Mouse (Mus musculus) heart, embryonic 14.5 days (tissue): ENCODE measurements at regions not wholly inside any gene's neighbourhood (a gene's known extent, or its start where the extent isn't known, plus 50 kb on each side); places are given as distances from the start of the nearest gene placed in this dataset.

ENCODE experiments used
- ATAC-seq: fragments of 200-750 bp; cut with Nextera tagmentation; 2 replicates; pipeline ENCODE4 v1.8.0; 2017; ENCODE audit warnings: low read depth, moderate TSS enrichment; ENCODE audit not compliant: insufficient number of reproducible peaks, insufficient read depth, low FRiP score
- H3K27ac ChIP-seq, 2 experiments: fragments of 200-500 bp in 1 of 2; fragments of 300-500 bp in 1 of 2; sonication (generic) in 1 of 2; replicated peaks in 1 of 2; 2 replicates each; pipeline ENCODE4 v1.5.1; 2012 to 2014; ENCODE audit warnings: low read depth in 2 of 2, low read length in 2 of 2, control low read depth in 1 of 2, mild to moderate bottlenecking in 1 of 2, mixed read lengths in 1 of 2; ENCODE audit not compliant: control insufficient read depth in 1 of 2, insufficient read depth in 1 of 2
- H3K27me3 ChIP-seq: fragments of 300-500 bp; sonication (generic); 2 replicates; pipeline ENCODE4 v1.6.1; 2014; ENCODE audit warnings: mild to moderate bottlenecking, low read length, control low read depth; ENCODE audit not compliant: control insufficient read depth, insufficient read depth
- H3K36me3 ChIP-seq: fragments of 300-500 bp; sonication (generic); 2 replicates; pipeline ENCODE4 v1.6.1; 2014; ENCODE audit warnings: mild to moderate bottlenecking, control low read depth, low read length, mixed read lengths; ENCODE audit not compliant: control insufficient read depth, insufficient read depth
- H3K4me1 ChIP-seq, 2 experiments: fragments of 200-500 bp in 1 of 2; fragments of 300-500 bp in 1 of 2; sonication (generic) in 1 of 2; 2 replicates each; pipeline ENCODE4 v1.6.1; 2012 to 2014; ENCODE audit warnings: low read length in 2 of 2, control low read depth in 1 of 2, mixed read lengths in 1 of 2; ENCODE audit not compliant: control insufficient read depth in 2 of 2, insufficient read depth in 2 of 2
- H3K4me2 ChIP-seq: fragments of 300-500 bp; sonication (generic); 2 replicates; pipeline ENCODE4 v1.6.1; 2014; ENCODE audit warnings: mild to moderate bottlenecking, low read length
- H3K4me3 ChIP-seq, 2 experiments: fragments of 200-500 bp in 1 of 2; fragments of 300-500 bp in 1 of 2; sonication (generic) in 1 of 2; 2 replicates each; pipeline ENCODE4 v1.5.1; 2012 to 2014; ENCODE audit warnings: low read length in 2 of 2, mild to moderate bottlenecking in 2 of 2, control low read depth in 1 of 2, low read depth in 1 of 2, moderate library complexity in 1 of 2; ENCODE audit not compliant: control insufficient read depth in 1 of 2, insufficient read depth in 1 of 2
- H3K9ac ChIP-seq: fragments of 300-500 bp; sonication (generic); 2 replicates; pipeline ENCODE4 v1.6.1; 2014; ENCODE audit warnings: mild to moderate bottlenecking, low read length
- H3K9me3 ChIP-seq: fragments of 300-500 bp; sonication (generic); 2 replicates; pipeline ENCODE4 v1.6.1; 2016; ENCODE audit warnings: low read length, control low read depth; ENCODE audit not compliant: control insufficient read depth
- WGBS: fragments of 180-500 bp; shearing (Covaris S2); extraction: QIAGEN DNeasy Blood & Tissue Kit; methylation state at CpG from one replicate; pipeline ENCODE4 v1.1.7; 2014; 5-methylcytosine and 5-hydroxymethylcytosine counted together

- no peak for ATAC-seq
- H3K4me3 ChIP-seq: no peak overlapping the region
- H3K9ac ChIP-seq: no peak overlapping the region
- H3K36me3 ChIP-seq: no peaks in the 10 kb centered on the region
- H3K27ac ChIP-seq: no peak overlapping the region
- no peaks in the 10 kb centered on the region for H3K27me3 ChIP-seq
- H3K9me3 ChIP-seq: no peaks in the 10 kb centered on the region
- H3K4me2 ChIP-seq: no peak overlapping the region
- peaks cover 7% of the 10 kb centered on the region in 2 experiments; a peak in 3 of 4 replicates for H3K4me1 ChIP-seq
- 79% methylated on average over 10 of the region's 10 CpGs for WGBS
Measured at GRCm38 (mm10) chr2:75607958-75608357, 51.1 kb upstream of the Hnrnpa3 start.

DNA sequence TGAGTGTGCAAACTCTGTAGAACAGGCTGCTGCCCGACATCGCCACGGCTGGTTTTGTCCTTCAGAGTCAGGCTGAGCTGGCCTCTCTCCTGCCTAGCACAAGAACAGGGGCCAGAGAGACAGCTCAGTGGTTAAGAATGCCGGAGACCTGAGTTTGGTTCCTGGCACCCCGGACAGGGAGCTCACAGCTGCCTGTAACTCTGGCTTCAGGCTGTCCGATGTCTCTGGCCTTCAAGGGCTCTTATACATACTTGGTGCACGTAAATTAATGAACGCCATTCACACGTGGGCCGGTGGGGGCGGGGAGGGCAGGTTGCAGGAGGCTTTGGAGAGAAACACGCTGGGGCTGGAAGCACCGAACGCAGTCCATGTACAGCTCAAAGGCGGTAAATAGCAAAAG is 50.6 kb upstream of the Hnrnpa3 start:
- no peak overlapping the region for H3K4me3 ChIP-seq
- WGBS: 48% methylated on average over 15 of the region's 15 CpGs
- no peaks in the 10 kb centered on the region for H3K36me3 ChIP-seq
- no peaks in the 10 kb centered on the region for H3K9me3 ChIP-seq
- peak overlapping the region; percentile 66 for H3K4me2 ChIP-seq
- H3K9ac ChIP-seq: no peak overlapping the region
- H3K27ac ChIP-seq: no peak overlapping the region
- peaks cover 11% of the 10 kb centered on the region in 2 experiments for H3K4me1 ChIP-seq
- no peaks in the 10 kb centered on the region for H3K27me3 ChIP-seq
- ATAC-seq: no peak

DNA sequence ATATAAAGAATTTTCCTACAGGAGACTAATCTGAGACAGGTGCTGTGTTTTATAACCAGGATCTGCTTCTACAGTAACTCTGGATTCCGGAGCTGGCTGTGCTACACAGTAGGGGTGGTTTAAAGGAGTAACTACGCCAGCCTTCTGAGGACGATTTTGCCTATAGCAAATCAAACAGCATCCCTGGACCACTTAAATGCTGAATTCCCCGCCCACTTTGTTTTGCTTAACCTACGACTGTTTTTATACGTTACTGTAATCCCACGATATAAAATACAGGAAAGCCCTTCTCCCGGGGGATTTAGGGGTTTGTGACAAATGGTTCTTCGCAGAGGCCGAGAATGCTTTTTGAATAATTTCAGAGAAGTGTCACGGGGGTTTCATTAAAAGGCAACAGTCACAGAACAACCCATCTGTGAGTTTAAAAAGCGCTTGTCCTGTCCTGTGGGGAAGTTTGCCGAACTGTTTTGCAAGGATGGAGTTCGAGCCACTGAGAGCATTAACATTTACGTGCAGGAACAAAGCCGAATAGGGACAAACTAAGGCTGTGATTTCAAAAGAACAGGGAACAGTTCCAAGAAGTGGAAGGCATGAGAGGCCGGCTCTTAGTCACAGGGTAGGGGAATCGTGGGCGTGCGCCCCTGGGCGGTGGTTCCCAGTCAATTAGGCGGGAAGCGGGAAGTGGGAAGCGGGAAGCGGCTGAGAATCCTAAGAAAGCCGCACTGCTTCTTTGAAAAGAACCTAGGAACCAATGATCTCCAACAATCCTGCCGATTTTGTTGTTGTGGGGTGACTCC is 49.7 kb upstream of the Hnrnpa3 start:
- Histone ChIP-seq H3K9me3 (no peaks in the 10 kb centered on the region), H3K9ac (peak overlapping the region; percentile 42), H3K36me3 (no peaks in the 10 kb centered on the region), H3K4me3 (peak overlapping the region; percentile 16 to 29), H3K27ac (no peak overlapping the region), H3K4me1 (peaks cover 9 to 11% of the 10 kb centered on the region in 2 experiments), H3K4me2 (peak overlapping the region; percentile 66), H3K27me3 (no peaks in the 10 kb centered on the region)
- 11% methylated on average over 27 of the region's 27 CpGs for WGBS
- no peak for ATAC-seq
